Mouse (Mus musculus) embryonic facial prominence, embryonic 12.5 days (tissue): ENCODE measurements around the gene Tnfrsf13c. TPM values are rescaled to one million over a fixed set of nuclear protein-coding genes. Genes with fewer than 3 reads are reported as not detected.

Experiments
- ATAC-seq: fragments of 200-750 bp; cut with Nextera tagmentation; 2 replicates; pipeline ENCODE4 v1.8.0; 2017; ENCODE audit not compliant: insufficient number of reproducible peaks, insufficient read depth, low FRiP score, low TSS enrichment
- H3K27ac ChIP-seq: fragments of 300-500 bp; sonication (generic); 2 replicates; pipeline ENCODE4 v1.5.1; 2016; ENCODE audit warnings: mild to moderate bottlenecking
- H3K27me3 ChIP-seq: fragments of 300-500 bp; sonication (generic); 2 replicates; pipeline ENCODE4 v1.6.1; 2016; ENCODE audit warnings: mild to moderate bottlenecking, moderate library complexity
- H3K36me3 ChIP-seq: fragments of 300-500 bp; sonication (generic); 2 replicates; pipeline ENCODE4 v1.6.1; 2016; ENCODE audit warnings: mild to moderate bottlenecking
- H3K4me1 ChIP-seq: fragments of 300-500 bp; sonication (generic); 2 replicates; pipeline ENCODE4 v1.6.1; 2016
- H3K4me2 ChIP-seq: fragments of 300-500 bp; sonication (generic); replicated peaks from 2 replicates; pipeline ENCODE4 v1.6.1; 2016; ENCODE audit warnings: mild to moderate bottlenecking, moderate library complexity
- H3K4me3 ChIP-seq: fragments of 300-500 bp; sonication (generic); 2 replicates; pipeline ENCODE4 v1.5.1; 2016; ENCODE audit warnings: mild to moderate bottlenecking
- H3K9ac ChIP-seq: fragments of 300-500 bp; sonication (generic); 2 replicates; pipeline ENCODE4 v1.6.1; 2016; ENCODE audit warnings: mild to moderate bottlenecking, moderate library complexity
- H3K9me3 ChIP-seq: fragments of 300-500 bp; sonication (generic); 2 replicates; pipeline ENCODE4 v1.6.1; 2016; ENCODE audit warnings: mild to moderate bottlenecking, moderate library complexity
- WGBS: fragments of 180-500 bp; shearing (Covaris S2); methylation state at CpG from one replicate; pipeline ENCODE4 v1.1.7; 2016; 5-methylcytosine and 5-hydroxymethylcytosine counted together
- polyA plus RNA-seq: library from polyadenylated mRNA; unstranded; fragments of >200 nt; fragmentation: Nextera tagmentation; extraction: Ambion mirVana; gene quantifications from 2 replicates; pipeline ENCODE4 v1.2.1, GENCODE M21; 2016

Tnfrsf13c gene
- polyA plus RNA-seq: 0.13 and 0.23 TPM in 2 replicates

DNA sequence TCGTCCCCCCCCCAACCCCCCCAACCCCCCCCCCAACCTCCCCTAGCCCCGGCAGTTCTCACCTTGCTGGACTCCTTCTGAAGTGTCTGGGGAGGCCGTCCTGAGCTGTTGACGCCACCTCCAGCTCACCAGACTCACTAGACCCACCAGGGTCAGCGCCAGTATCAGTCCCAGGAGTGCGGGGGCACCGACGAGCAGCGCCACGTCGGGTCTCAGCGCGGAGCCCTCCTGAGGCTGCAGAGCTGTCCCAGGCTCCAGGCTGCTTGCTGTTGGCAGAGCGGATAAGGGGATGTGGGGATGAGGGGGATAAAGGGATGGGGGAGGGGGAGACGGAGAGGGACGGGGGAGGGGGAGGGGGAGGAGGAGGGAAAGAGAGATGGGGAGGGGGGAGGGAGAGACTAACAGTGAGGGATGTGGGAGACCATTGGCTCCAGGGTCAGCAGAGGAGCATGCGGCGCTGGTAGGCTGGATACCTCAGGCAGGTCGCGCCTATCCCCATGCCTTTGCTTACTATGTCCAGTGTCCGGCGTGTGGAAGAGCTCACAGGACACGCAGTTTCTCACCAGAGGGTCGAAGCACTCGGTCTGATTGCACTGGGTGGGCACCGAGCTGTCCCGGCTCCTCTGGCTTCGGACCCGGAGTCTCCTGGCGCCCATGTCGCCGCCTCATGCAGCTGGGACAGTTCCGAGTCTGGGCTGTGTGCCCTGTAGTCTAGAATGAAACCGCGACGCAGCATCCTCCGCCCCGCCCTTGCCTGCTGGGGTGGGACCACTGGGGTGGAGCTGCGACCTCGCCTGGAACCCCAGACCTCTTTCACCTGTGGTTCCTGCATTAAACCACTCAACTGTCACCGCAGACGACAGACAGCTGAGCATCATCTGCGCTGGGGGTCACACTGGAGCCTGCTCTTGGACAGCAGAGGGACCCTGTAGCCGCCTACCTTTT is at the start of gene Tnfrsf13c:
Gene Tnfrsf13c, minus strand, starts transcription at position 713 of the 945 bp plus-strand sequence.
- WGBS: under 1% methylated on average over 43 of the region's 44 CpGs
- Histone ChIP-seq H3K27me3 (peaks cover 53% of the 10 kb centered on the region), H3K27ac (no peak within 1 kb of the TSS), H3K4me1 (peaks cover 14% of the 10 kb centered on the region), H3K36me3 (no peaks in the 10 kb centered on the region), H3K4me2 (peak within 1 kb of the TSS; percentile 65), H3K4me3 (peak within 1 kb of the TSS; percentile 30), H3K9ac (peak within 1 kb of the TSS; percentile 30; the same call in 1 of the 2 replicates), H3K9me3 (no peaks in the 10 kb centered on the region)
- no peak for ATAC-seq

DNA sequence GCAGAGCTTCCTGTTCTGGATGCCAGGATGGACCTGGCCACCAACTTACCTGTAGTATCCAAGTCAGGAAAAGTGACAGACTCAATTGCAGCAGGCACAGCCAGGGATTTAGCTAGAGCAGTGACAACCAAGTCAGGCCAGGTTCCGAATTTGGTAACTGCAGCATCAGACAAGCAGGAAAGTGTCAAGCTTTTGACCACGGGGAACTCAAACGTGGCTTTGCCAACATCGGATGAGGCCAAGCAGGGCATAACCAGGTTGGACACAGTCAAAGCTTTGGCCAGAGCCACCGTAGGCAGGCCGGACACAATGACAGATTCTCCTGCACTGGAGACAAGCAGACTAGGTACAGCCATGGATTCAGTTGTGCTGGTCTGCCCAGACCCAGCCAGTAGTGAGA is 48.1 kb upstream of the Tnfrsf13c start:
- peaks cover 31% of the 10 kb centered on the region for H3K27me3 ChIP-seq
- H3K9ac ChIP-seq: no peak overlapping the region
- H3K27ac ChIP-seq: no peak overlapping the region
- no peak for ATAC-seq
- no peaks in the 10 kb centered on the region for H3K36me3 ChIP-seq
- H3K4me2 ChIP-seq: no peak overlapping the region
- H3K4me3 ChIP-seq: no peak overlapping the region
- WGBS: 84% methylated on average over 6 of the region's 6 CpGs
- H3K4me1 ChIP-seq: peaks cover 16% of the 10 kb centered on the region; the same call in 1 of the 2 replicates
- no peaks in the 10 kb centered on the region for H3K9me3 ChIP-seq

- Histone ChIP-seq H3K27me3 (peaks cover 31% of the 10 kb centered on the region), H3K36me3 (no peaks in the 10 kb centered on the region), H3K9ac (no peak overlapping the region), H3K4me3 (no peak overlapping the region), H3K27ac (no peak overlapping the region), H3K4me2 (no peak overlapping the region), H3K4me1 (peaks cover 10% of the 10 kb centered on the region; the same call in 1 of the 2 replicates), H3K9me3 (no peaks in the 10 kb centered on the region)
- ATAC-seq: no peak
- 5% methylated on average over 5 of the region's 5 CpGs for WGBS
These were observed 47.0 kb upstream of the Tnfrsf13c start for GRCm38 (mm10) chr15:82271201-82271600.

DNA sequence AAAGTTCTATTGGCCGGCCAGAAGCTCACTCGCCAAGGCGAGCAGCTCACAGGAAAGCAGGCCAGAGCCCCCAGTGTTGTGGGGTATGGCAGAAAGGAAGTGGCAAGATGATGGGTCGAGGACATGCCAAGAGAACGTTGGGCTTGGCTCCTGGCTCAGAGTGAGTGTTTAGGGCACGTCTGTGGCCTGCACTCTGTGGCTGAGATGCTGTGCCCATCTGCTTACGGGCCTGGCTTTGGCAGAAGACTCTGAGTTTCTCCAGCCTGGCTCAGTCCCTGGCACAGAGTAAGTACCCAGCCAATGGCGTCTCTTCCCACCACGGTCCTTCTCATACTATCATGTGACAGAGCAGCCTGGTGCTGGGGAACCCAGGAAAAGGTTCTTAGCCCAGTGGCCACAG is 44.6 kb upstream of the Tnfrsf13c start:
- Histone ChIP-seq H3K9ac (no peak overlapping the region), H3K4me1 (0 out of 2 replicates have a peak, but pooled peaks cover 4% of the 10 kb centered on the region), H3K36me3 (no peaks in the 10 kb centered on the region), H3K27me3 (peaks cover 20% of the 10 kb centered on the region), H3K27ac (no peak overlapping the region), H3K4me2 (no peak overlapping the region), H3K4me3 (no peak overlapping the region), H3K9me3 (no peaks in the 10 kb centered on the region)
- ATAC-seq: no peak
- 85% methylated on average over 9 of the region's 9 CpGs for WGBS

GRCm38 (mm10) chr15:82268185-82268584 is 44.0 kb upstream of the Tnfrsf13c start:
- no peak for ATAC-seq

GRCm38 (mm10) chr15:82266356-82266755 is 42.2 kb upstream of the Tnfrsf13c start:
- H3K27ac ChIP-seq: no peak overlapping the region
- H3K9me3 ChIP-seq: no peaks in the 10 kb centered on the region
- H3K4me3 ChIP-seq: no peak overlapping the region
- no peak overlapping the region for H3K9ac ChIP-seq
- H3K4me2 ChIP-seq: no peak overlapping the region
- ATAC-seq: no peak
- no peaks in the 10 kb centered on the region for H3K27me3 ChIP-seq
- 0 out of 2 replicates have a peak, but pooled peaks cover 4% of the 10 kb centered on the region for H3K4me1 ChIP-seq
- H3K36me3 ChIP-seq: no peaks in the 10 kb centered on the region
- 14% methylated on average over 6 of the region's 6 CpGs for WGBS

More at GRCm38 (mm10) chr15:82268185-82268584, 44.0 kb upstream of the Tnfrsf13c start:
- H3K9me3 ChIP-seq: no peaks in the 10 kb centered on the region
- H3K27me3 ChIP-seq: peaks cover 14% of the 10 kb centered on the region
- no peak overlapping the region for H3K9ac ChIP-seq
- H3K36me3 ChIP-seq: no peaks in the 10 kb centered on the region
- 0 out of 2 replicates have a peak, but pooled peaks cover 4% of the 10 kb centered on the region for H3K4me1 ChIP-seq
- no peak overlapping the region for H3K27ac ChIP-seq
- 27% methylated on average over 3 of the region's 3 CpGs for WGBS
- H3K4me3 ChIP-seq: no peak overlapping the region
- no peak overlapping the region for H3K4me2 ChIP-seq

DNA sequence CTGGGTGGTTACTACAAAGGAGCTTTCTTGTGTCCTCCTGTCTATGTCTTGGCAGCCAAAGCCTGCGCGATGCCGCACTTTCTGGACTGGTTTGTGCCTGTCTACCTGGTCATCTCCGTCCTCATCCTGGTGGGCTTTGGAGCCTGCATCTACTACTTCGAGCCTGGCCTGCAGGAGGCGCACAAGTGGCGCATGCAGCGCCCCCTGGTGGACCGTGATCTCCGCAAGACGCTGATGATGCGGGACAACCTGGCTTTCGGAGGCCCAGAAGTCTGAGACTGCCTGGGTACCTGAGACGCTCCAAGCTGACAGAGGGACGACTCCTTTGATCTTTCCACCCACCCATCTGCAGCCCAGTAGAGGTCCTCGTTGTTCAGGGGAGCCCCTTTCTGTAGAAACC is 35.3 kb upstream of the Tnfrsf13c start:
- Histone ChIP-seq H3K9me3 (no peaks in the 10 kb centered on the region), H3K27ac (no peak overlapping the region), H3K27me3 (no peaks in the 10 kb centered on the region), H3K4me2 (no peak overlapping the region), H3K36me3 (no peaks in the 10 kb centered on the region), H3K9ac (no peak overlapping the region), H3K4me1 (no peaks in the 10 kb centered on the region), H3K4me3 (no peak overlapping the region)
- ATAC-seq: no peak
- 13% methylated on average over 16 of the region's 16 CpGs for WGBS

- no peak overlapping the region for H3K4me2 ChIP-seq
These were observed 31.8 kb upstream of the Tnfrsf13c start for GRCm38 (mm10) chr15:82255944-82256383.

GRCm38 (mm10) chr15:82255248-82255647 is 31.1 kb upstream of the Tnfrsf13c start:
- Histone ChIP-seq H3K4me3 (no peak overlapping the region), H3K4me1 (no peaks in the 10 kb centered on the region), H3K4me2 (no peak overlapping the region), H3K36me3 (no peaks in the 10 kb centered on the region), H3K27me3 (no peaks in the 10 kb centered on the region), H3K9ac (no peak overlapping the region), H3K9me3 (no peaks in the 10 kb centered on the region), H3K27ac (no peak overlapping the region)
- ATAC-seq: no peak
- 53% methylated on average over 4 of the region's 4 CpGs for WGBS

More at GRCm38 (mm10) chr15:82255944-82256383, 31.8 kb upstream of the Tnfrsf13c start:
- no peaks in the 10 kb centered on the region for H3K36me3 ChIP-seq
- no peak overlapping the region for H3K9ac ChIP-seq
- no peak overlapping the region for H3K4me3 ChIP-seq
- no peaks in the 10 kb centered on the region for H3K9me3 ChIP-seq
- H3K4me1 ChIP-seq: no peaks in the 10 kb centered on the region
- no peaks in the 10 kb centered on the region for H3K27me3 ChIP-seq
- H3K27ac ChIP-seq: no peak overlapping the region
- 0 out of 2 replicates have a peak, but pooled peaks have one; percentile 30 for ATAC-seq
- 23% methylated on average over 10 of the region's 10 CpGs for WGBS

DNA sequence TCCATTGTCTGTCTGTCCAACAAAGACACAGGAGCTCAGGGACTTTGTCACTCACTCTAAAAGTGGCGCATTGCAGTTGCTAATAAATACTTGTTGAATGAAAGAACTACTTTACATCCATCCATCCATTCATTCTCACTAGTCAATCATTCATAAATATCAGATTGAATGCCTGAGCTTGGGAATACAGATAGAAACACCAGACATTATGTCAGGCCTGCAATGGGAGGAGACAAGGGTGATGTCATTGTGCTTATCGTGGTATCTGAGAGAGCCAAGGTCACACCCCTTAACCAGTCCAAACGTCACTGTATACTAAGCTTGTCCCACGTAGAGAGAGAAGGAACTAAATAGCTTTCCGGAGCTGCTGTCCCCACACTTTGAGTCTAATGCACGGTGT is 27.9 kb upstream of the Tnfrsf13c start, which contains the start of gene 1500009C09Rik:
Gene 1500009C09Rik, plus strand, starts transcription at position 301 of the 400 bp plus-strand sequence.
- no peak for ATAC-seq
- WGBS: 91% methylated on average over 6 of the region's 6 CpGs
- no peaks in the 10 kb centered on the region for H3K9me3 ChIP-seq

GRCm38 (mm10) chr15:82251579-82251978 is 27.4 kb upstream of the Tnfrsf13c start:
- no peak overlapping the region for H3K4me3 ChIP-seq
- no peak overlapping the region for H3K4me2 ChIP-seq
- no peaks in the 10 kb centered on the region for H3K27me3 ChIP-seq
- ATAC-seq: no peak
- H3K27ac ChIP-seq: no peak overlapping the region
- 96% methylated on average over 3 of the region's 3 CpGs for WGBS
- H3K9ac ChIP-seq: no peak overlapping the region
- no peaks in the 10 kb centered on the region for H3K36me3 ChIP-seq
- no peaks in the 10 kb centered on the region for H3K9me3 ChIP-seq
- no peaks in the 10 kb centered on the region for H3K4me1 ChIP-seq

More for the DNA sequence above, 27.9 kb upstream of the Tnfrsf13c start, which contains the start of gene 1500009C09Rik:
- no peak within 1 kb of the TSS for H3K27ac ChIP-seq
- no peaks in the 10 kb centered on the region for H3K4me1 ChIP-seq
- H3K4me3 ChIP-seq: no peak within 1 kb of the TSS
- H3K4me2 ChIP-seq: no peak within 1 kb of the TSS
- H3K36me3 ChIP-seq: no peaks in the 10 kb centered on the region
- H3K27me3 ChIP-seq: no peaks in the 10 kb centered on the region
- H3K9ac ChIP-seq: no peak within 1 kb of the TSS
